Mouse (Mus musculus) embryonic facial prominence, embryonic 11.5 days (tissue): Measurements from ENCODE around the gene Pik3r5. TPM values are rescaled to one million over a fixed set of nuclear protein-coding genes. Genes with fewer than 3 reads are reported as not detected.

Experiments
- ATAC-seq: fragments of 200-750 bp; cut with Nextera tagmentation; replicated peaks from 2 replicates; pipeline ENCODE4 v1.8.0; 2017; ENCODE audit warnings: low read depth; ENCODE audit not compliant: insufficient number of reproducible peaks, low FRiP score, low TSS enrichment
- DNase-seq: peaks from one replicate; pipeline ENCODE4 v3.0.0-alpha.2; 2015; ENCODE audit warnings: low spot score
- H3K27ac ChIP-seq: fragments of 300-500 bp; sonication (generic); replicated peaks from 2 replicates; pipeline ENCODE4 v1.5.1; 2014; ENCODE audit warnings: mild to moderate bottlenecking, low read depth, low read length, control low read depth
- H3K27me3 ChIP-seq: fragments of 300-500 bp; sonication (generic); 2 replicates; pipeline ENCODE4 v1.6.1; 2014; ENCODE audit warnings: mild to moderate bottlenecking, low read length, moderate library complexity, mixed read lengths; ENCODE audit not compliant: control insufficient read depth, insufficient read depth
- H3K36me3 ChIP-seq: fragments of 300-500 bp; sonication (generic); replicated peaks from 2 replicates; pipeline ENCODE4 v1.6.1; 2014; ENCODE audit warnings: low read depth, mild to moderate bottlenecking, low read length, moderate library complexity, mixed read lengths; ENCODE audit not compliant: control insufficient read depth, insufficient read depth
- H3K4me1 ChIP-seq: fragments of 300-500 bp; sonication (generic); 2 replicates; pipeline ENCODE4 v1.6.1; 2014; ENCODE audit warnings: low read length, mixed read lengths; ENCODE audit not compliant: control insufficient read depth, insufficient read depth
- H3K4me2 ChIP-seq: fragments of 300-500 bp; sonication (generic); 2 replicates; pipeline ENCODE4 v1.6.1; 2014; ENCODE audit warnings: low read depth, mild to moderate bottlenecking, control low read depth, low read length, moderate library complexity
- H3K4me3 ChIP-seq: fragments of 300-500 bp; sonication (generic); 2 replicates; pipeline ENCODE4 v1.5.1; 2014; ENCODE audit warnings: low read depth, low read length, control low read depth
- H3K9ac ChIP-seq: fragments of 300-500 bp; sonication (generic); replicated peaks from 2 replicates; pipeline ENCODE4 v1.6.1; 2014; ENCODE audit warnings: mild to moderate bottlenecking, control low read depth, low read length
- H3K9me3 ChIP-seq: fragments of 300-500 bp; sonication (generic); replicated peaks from 2 replicates; pipeline ENCODE4 v1.6.1; 2016; ENCODE audit warnings: mild to moderate bottlenecking, low read length, inconsistent platforms, mixed read lengths; ENCODE audit not compliant: control insufficient read depth
- WGBS: fragments of 180-500 bp; shearing (Covaris S2); extraction: QIAGEN DNeasy Blood & Tissue Kit; methylation state at CpG from one replicate; pipeline ENCODE4 v1.1.7; 2014; 5-methylcytosine and 5-hydroxymethylcytosine counted together
- polyA plus RNA-seq: library from polyadenylated mRNA; unstranded; fragments of >200 nt; fragmentation: Nextera tagmentation; extraction: Ambion mirVana; gene quantifications from 2 replicates; pipeline ENCODE4 v1.2.1, GENCODE M21; 2014

Pik3r5 gene
- polyA plus RNA-seq, 1 experiment from 2014 or later = 0.66 TPM

DNA sequence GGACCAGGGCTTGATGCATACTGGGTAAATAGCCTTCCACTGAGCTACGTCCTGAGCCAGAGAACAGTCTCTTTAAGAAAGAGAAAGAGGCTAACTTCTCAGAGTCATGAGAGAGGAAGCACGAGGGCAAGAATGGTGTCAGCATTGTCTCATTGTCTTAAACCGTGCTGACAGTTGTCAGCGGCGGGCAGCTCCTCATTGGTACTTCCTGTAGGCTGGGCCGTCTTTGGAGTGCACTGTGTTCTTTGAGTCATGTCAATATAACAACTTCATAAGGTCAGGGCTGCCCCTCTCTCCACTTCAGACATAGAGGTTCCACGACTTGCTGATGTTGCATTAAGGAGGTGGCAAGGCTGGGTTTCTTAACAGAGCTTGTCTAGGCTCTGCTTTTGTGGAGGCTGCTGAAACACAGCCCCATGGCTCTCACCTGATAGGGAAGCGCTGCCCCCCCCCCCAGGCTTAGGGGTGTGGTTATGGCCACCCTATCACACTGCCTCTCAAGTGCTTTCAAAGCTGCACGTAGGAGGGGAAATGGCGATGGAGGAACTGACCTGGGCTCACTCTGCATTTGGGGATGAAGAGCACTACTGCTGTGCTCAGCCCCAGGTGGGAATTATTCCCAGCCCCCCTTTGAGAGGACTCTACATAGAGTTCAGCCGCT is 24.5 kb upstream of the Pik3r5 start:
- no peak overlapping the region for H3K4me2 ChIP-seq
- H3K4me3 ChIP-seq = no peak overlapping the region
- H3K9me3 ChIP-seq = no peaks in the 10 kb centered on the region
- H3K4me1 ChIP-seq = no peaks in the 10 kb centered on the region
- ATAC-seq (no peak), DNase-seq (no peak)
- no peaks in the 10 kb centered on the region for H3K36me3 ChIP-seq
- no peak overlapping the region for H3K9ac ChIP-seq
- 58% methylated on average over 11 of the region's 11 CpGs for WGBS
- no peak overlapping the region for H3K27ac ChIP-seq
- H3K27me3 ChIP-seq = no peaks in the 10 kb centered on the region

DNA sequence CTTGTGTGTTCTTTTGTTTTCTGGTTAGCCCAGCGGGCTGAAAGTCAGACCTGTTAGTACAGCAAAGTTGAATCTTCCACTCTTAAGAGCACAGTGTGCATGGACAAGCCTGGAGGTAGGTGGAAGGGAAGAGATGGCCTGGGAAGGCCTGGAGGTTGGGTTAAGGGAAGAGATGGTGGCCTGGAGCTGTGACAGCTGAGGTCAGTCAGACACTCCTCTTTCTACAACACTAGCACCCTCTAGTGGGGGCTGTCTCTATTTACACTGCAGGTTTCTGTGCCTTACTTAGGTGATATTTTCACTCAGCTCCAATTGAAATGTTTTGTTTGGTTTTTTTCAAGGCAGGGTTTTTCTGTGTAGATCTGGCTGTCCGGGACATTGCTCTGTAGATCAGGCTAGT is 23.8 kb upstream of the Pik3r5 start:
- H3K36me3 ChIP-seq = no peaks in the 10 kb centered on the region
- ATAC-seq = 0 out of 2 replicates have a peak, but pooled peaks have one; percentile 48
- no peak overlapping the region for H3K9ac ChIP-seq
- 51% methylated on average over 2 of the region's 2 CpGs for WGBS
- H3K9me3 ChIP-seq = no peaks in the 10 kb centered on the region
- DNase-seq = peak; percentile 90
- H3K27ac ChIP-seq = no peak overlapping the region
- H3K4me3 ChIP-seq = no peak overlapping the region
- H3K27me3 ChIP-seq = no peaks in the 10 kb centered on the region
- no peak overlapping the region for H3K4me2 ChIP-seq
- H3K4me1 ChIP-seq = no peaks in the 10 kb centered on the region

DNA sequence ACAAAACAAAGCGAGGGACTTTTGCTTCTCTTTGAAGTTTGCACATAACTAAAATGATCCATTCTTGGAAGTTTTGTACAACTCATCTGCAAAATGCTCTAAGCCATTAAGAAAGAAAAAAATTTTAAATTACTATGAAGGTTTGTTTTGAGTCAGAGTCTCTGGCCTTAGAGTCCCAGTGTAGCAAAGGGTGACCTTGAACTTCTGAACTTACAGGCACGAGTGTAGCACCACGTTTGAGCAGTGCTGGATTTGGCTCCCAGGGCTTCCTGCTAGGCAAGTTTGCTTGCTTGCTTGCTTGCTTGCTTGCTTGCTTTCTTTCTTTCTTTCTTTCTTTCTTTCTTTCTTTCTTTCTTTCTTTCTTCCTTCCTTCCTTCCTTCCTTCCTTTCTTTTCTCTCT is 14.9 kb upstream of the Pik3r5 start:
- 55% methylated on average over 3 of the region's 3 CpGs for WGBS
- ATAC-seq = no peak

DNA sequence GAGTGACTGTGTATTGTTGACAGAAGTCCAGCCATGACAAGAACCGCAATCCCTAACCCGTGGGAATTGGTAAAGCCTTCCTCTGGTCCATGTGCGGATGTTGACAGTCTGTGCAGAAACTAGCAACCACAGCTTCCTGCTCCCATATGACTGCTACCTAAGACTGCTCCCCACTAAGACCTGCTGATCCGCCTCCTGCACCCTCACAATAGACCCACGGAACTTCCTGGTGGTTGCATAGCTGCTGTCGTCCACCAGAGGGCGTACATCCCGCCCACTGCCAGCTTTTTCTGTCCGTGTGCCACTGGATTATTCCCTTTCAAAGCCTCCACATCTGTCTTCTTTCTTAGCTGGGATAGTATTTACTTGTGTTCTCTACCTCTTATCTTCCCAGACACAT is 14.1 kb upstream of the Pik3r5 start:
- 47% methylated on average over 9 of the region's 9 CpGs for WGBS
- DNase-seq (peak; percentile 44), ATAC-seq (no peak)
- Histone ChIP-seq H3K4me2 (no peak overlapping the region), H3K27ac (no peak overlapping the region), H3K4me1 (no peaks in the 10 kb centered on the region), H3K27me3 (no peaks in the 10 kb centered on the region), H3K4me3 (no peak overlapping the region), H3K36me3 (no peaks in the 10 kb centered on the region), H3K9me3 (no peaks in the 10 kb centered on the region), H3K9ac (no peak overlapping the region)

More for the DNA sequence above, 14.9 kb upstream of the Pik3r5 start:
- no peak overlapping the region for H3K4me3 ChIP-seq
- no peaks in the 10 kb centered on the region for H3K4me1 ChIP-seq
- no peaks in the 10 kb centered on the region for H3K9me3 ChIP-seq
- H3K9ac ChIP-seq = no peak overlapping the region
- DNase-seq = no peak
- no peaks in the 10 kb centered on the region for H3K27me3 ChIP-seq
- no peak overlapping the region for H3K4me2 ChIP-seq
- no peak overlapping the region for H3K27ac ChIP-seq
- H3K36me3 ChIP-seq = no peaks in the 10 kb centered on the region

DNA sequence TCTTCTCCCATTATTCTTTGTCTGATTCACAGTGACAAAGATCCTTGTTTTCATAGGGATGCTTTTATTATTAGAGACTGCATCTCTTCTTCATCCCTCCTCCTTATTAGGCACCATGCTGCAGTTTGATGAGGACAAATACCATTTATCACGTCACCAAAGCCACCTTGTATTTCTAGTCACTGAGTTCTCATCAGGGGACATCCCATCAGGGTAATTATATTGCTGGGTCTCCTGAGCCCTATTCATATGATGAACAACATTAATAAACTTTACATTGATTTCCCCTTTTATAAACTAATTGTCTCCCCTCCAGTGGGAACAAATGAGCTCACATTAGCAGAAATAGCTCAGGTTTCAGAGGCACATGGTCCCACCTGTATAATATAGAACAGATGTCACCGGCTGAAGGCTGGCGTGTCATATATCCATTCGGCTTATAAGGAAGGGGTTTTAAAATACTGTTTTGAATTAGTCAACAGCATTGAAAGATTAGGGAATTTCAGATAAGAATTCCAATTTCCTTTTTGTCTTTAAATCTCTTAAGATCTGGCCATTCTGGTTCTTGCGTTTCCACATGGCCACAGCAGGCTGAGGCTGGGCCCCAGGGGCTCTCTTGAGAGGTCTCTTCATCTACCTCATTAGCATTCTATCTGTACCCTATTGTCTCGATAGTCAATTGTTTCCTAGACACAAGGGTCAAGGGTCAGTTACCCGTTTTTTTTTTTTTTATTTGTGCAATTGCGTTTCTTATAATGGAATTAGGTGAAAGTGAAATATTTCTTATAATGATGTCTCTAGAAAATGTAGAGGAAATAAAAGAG is 6.2 kb upstream of the Pik3r5 start:
- WGBS = 24% methylated on average over 8 of the region's 8 CpGs
- H3K27me3 ChIP-seq = no peaks in the 10 kb centered on the region
- peaks cover 4% of the 10 kb centered on the region; the same call in 1 of the 2 replicates for H3K4me1 ChIP-seq
- no peak overlapping the region for H3K9ac ChIP-seq
- no peaks in the 10 kb centered on the region for H3K9me3 ChIP-seq
- no peak overlapping the region for H3K27ac ChIP-seq
- H3K36me3 ChIP-seq = no peaks in the 10 kb centered on the region
- H3K4me2 ChIP-seq = no peak overlapping the region
- ATAC-seq (no peak), DNase-seq (peak; percentile 75)
- no peak overlapping the region for H3K4me3 ChIP-seq

DNA sequence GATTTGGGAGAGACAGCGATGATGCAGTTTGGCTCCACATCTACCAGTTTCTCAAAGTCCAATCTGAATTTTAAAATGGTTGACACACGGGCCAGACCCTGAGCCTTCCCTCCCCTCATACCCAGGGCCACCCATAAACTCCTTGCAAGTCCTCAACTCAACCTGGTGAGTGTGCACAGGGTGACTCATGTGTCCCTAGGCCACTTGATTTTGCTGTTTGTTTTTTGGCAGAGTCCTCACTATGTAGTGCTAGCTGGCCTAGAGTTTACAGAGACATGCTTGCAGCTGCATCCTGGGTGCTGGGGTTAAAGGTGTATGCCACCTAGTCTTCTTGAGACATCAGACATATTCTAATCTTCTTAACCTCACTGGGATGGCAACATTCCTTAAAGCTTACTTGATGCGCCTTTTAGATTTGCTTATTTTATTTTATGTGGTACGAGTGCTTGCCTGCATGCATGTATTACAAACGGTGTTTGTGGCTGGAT is 4.8 kb upstream of the Pik3r5 start:
- peaks cover 4% of the 10 kb centered on the region for H3K4me1 ChIP-seq
- DNase-seq (no peak), ATAC-seq (no peak)
- H3K27ac ChIP-seq = no peak overlapping the region
- no peaks in the 10 kb centered on the region for H3K36me3 ChIP-seq
- H3K27me3 ChIP-seq = peaks cover 1% of the 10 kb centered on the region
- H3K9ac ChIP-seq = no peak overlapping the region
- H3K4me2 ChIP-seq = no peak overlapping the region
- no peak overlapping the region for H3K4me3 ChIP-seq
- no peaks in the 10 kb centered on the region for H3K9me3 ChIP-seq
- WGBS = 80% methylated on average over 5 of the region's 5 CpGs

DNA sequence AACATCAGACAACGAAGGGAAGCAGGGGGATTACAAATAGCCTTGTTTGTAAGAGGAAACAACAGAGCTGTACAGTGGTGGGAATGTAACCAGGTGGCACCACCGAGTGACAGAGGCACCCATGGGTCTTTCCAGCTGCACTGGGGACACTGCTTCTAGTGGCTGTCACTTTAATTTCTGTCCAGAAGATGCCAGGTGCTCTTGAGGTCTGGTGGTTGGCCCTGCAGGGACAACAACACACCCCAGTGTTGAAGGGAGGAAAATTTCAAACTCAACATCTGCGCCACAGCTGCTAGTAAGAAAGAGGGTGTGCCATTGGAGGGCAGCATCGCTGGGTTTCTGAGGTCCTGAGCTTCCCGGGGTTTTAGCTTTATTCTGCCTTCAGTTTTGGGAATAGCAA is 1.3 kb upstream of the Pik3r5 start:
- Histone ChIP-seq H3K9ac (no peak overlapping the region), H3K4me2 (no peak overlapping the region), H3K27me3 (peaks cover 5% of the 10 kb centered on the region), H3K4me3 (no peak overlapping the region), H3K36me3 (no peaks in the 10 kb centered on the region), H3K27ac (no peak overlapping the region), H3K4me1 (peaks cover 4% of the 10 kb centered on the region), H3K9me3 (no peaks in the 10 kb centered on the region)
- ATAC-seq (no peak), DNase-seq (no peak)
- WGBS = 59% methylated on average over 5 of the region's 5 CpGs
